Mouse (Mus musculus): ENCODE results near the gene Slc25a20. TPM values are rescaled to one million over a fixed set of nuclear protein-coding genes. Genes with fewer than 3 reads are reported as not detected.
A peak's percentile ranks its signal among the peaks of the same experiment; 100 is the strongest.
"Not testable (repeated sequence)": the region's sequence is repeated elsewhere in the genome, so short reads cannot be mapped to it uniquely, and the experiment has no call there.

Slc25a20 gene
- 100 to 1,000 TPM; 112 to 140 TPM for total RNA-seq (2021)
- long read RNA-seq, experiment 1, transcript Slc25a20-201 (9 exons, 1,783 nt): major isoform, 224 of 236 reads
- long read RNA-seq, experiment 1, partial matches to known transcripts: 4 of 236 reads
- long read RNA-seq, experiment 1, other reads (novel, unspliced or antisense): 7 of 236 reads
- long read RNA-seq, experiment 2, transcript Slc25a20-201 (9 exons, 1,783 nt): major isoform, 102 of 108 reads
- long read RNA-seq, experiment 2, partial matches to known transcripts: 2 of 108 reads
- long read RNA-seq, experiment 2, other reads (novel, unspliced or antisense): 4 of 108 reads

DNA sequence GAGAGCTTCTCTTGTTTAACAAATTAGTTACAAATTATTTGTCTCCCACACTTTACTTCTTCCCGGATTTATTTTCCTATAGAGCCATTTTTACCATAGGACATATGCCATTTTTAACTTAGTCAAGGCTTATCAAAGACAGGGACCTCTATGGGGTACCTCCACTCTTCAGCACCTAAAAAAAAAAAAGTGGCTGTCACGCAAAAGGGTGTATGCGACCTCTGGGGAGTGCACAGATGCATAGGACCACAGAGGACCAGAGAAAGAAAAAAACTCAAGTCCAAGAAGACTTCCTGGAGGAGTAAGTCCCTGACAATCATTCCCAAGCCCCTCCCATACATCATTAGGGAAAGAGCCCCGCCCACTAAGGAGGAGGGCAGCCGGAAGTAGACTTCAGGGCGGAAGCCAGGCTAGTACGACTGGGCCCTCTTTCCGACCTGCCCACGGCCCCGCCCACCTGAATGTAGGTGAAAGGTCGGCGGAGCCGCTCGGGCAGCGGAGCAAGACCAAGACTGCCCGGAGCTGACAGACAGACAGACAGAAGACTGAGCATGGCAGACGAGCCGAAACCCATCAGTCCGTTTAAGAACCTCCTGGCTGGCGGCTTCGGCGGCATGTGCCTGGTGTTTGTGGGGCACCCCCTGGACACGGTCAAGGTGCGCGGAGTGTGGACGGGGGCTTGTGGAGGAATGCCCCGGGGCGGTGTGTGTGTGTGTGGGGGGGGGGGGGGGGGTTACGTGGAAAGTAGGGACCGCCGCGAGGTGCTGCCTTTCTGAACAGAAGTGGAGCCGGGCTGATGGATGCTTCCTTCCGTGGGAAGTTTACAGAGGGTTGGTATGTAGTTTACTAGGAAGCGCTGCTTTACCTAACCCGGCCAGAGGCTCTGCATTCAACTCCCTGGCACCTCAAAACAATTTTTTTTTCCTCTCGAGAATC, at the start of gene Slc25a20:
TSS of gene Slc25a20 (plus strand) at position 412 of the 936 bp plus-strand sequence.
- peak; percentile 92 to 95 for DNase-seq

DNA sequence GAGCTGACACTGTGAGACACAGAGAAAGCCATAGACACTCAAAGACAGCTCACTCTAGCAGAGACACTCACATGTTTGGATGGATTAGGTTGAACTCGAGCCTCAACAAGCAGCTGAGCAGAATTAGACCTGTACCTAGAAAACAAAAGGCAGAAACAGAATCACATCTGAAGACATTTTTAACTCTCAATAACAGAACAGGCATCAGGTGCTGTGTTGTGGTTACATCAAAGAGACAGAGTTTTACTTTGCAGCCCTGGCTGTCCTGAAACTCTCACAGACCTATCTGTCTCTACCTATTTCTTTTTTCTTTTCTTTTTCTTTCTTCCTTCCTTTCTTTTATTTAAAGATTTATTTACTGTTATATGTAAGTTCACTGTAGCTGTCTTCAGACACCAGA, 44.6 kb upstream of the Slc25a20 start:
- DNase-seq: no peak

- peak in 1 of 2 experiments; percentile 10 for DNase-seq
These were observed 35.4 kb upstream of the Slc25a20 start for GRCm38 (mm10) chr9:108626498-108626897.

- DNase-seq: no peak
These were observed 33.7 kb upstream of the Slc25a20 start for GRCm38 (mm10) chr9:108628141-108628540.

- no peak for DNase-seq
These were observed 31.2 kb upstream of the Slc25a20 start for GRCm38 (mm10) chr9:108630683-108631082.

DNA sequence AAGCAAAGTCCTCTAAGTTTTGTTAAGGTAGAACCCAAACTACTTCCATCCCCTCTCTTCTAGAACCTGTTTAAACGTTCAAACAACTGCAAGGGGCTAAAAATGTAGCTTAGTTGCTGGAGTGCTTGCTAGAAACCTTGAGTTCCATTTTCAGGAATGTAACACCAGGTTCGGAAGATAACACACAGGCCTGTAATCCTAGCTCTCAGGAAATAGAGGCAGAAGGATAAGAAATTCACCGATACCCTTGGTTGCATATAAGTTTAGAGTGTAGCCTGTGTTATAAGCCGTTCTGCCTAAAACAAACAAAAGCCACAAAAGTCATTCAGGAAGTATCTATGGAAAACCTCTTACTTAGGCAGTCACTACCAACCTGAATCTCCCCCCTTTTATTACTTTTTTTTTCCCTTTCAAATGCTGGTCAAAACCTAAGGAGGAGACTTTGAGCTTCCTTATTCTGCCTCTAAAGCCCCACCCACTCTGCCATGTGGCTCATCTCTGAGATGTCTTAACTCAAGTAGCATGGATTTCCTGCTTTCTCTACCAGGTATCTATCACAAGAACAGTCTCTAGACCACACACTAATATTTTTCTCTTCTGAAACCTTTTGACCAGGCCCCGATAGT, 30.1 kb upstream of the Slc25a20 start:
- DNase-seq: no peak

- no peak for DNase-seq
These were observed 29.5 kb upstream of the Slc25a20 start for GRCm38 (mm10) chr9:108632375-108632774.

DNA sequence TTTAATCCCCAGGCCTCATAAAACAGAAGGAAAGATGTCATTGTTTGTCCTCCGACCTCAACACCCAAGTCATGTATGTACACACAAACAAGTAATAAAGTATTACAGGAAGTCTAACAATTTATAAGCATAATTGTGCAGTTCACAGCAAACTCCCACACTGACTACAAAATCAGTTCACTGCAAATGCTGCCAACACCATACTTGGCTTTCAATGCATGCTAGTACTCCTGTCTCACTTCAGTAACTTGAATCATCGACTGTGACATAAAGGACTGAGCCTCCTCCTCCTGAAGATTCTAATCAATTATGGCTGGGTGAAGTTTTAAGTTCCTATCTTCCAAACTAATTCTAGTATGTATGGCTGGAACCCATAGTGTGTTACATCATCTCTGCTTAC, 28.0 kb upstream of the Slc25a20 start:
- no peak for DNase-seq

- no peak for DNase-seq
These were observed 26.5 kb upstream of the Slc25a20 start for GRCm38 (mm10) chr9:108635415-108635814.

DNA sequence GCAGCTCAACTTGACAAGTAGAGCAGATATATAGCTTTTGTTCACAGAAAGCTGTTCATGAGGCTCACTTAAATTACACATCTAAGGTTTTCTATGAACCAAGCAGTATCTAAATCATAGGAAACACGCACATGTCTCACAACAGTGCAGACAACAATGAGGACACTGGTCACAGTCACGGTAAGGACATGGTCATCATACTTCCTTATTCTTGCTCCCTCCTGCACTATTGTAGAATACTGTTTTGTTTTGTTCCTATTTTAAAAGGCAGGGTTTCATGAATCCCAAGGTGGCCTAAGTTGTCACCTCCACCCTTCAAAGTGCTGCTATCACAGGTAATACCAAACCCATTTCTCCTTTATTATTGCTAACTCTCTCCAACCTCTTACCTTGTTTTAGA, 22.1 kb upstream of the Slc25a20 start:
- DNase-seq: no peak

GRCm38 (mm10) chr9:108648166-108648565, 13.7 kb upstream of the Slc25a20 start:
- DNase-seq: peak; percentile 16 to 18

- DNase-seq: peak; percentile 94 to 96
These were observed 13.0 kb upstream of the Slc25a20 start, which contains the start of gene Arih2 for GRCm38 (mm10) chr9:108648611-108649560. TSS of gene Arih2 (minus strand) at chr9:108649386.

GRCm38 (mm10) chr9:108649561-108650440, 12.1 kb upstream of the Slc25a20 start:
- DNase-seq: no peak

DNA sequence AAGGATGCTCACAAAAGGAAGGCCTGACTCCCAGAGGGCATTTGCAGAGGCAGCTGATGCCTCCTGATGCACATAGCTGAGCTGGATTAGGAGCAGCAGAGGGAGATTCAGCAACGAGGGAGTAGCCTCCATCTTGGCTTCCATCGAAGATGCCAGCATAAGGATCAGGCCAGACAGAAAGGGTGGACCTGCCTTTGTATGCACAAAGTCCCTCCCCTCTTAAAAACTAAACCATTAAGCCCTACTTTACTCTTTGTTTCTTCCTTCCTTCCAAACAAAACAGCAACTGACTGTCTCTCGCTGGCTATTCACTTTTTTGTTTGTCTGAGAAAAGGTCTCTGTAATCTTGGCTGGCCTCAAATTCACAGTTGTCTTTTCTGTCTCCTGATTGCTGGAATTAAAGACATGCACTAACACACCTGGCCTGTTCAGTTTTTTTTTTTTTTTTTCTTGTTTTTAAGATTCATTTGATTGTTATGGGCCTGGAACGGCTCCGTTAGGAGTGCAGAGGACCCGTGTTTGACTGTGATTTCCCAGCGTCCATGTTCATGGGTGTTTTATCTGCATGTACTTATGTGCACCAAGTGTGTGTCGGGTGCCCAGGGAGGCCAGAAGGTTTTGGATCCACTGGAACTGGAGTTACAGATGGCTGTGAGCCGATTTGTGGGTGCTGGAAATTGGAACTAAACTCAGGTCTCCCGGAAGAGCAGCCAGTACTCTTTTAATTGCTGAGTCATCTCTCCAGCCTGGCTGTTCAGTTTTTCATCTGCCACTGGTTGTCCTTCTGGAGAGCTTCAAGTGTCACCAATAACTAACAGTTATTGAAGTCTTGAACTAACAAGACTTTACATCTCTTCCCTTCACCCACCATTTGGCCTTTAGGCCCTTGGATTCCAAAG, 7.1 kb upstream of the Slc25a20 start:
- DNase-seq: no peak

- not testable (repeated sequence) for DNase-seq
These were observed 6.0 kb upstream of the Slc25a20 start for GRCm38 (mm10) chr9:108655865-108656264.

GRCm38 (mm10) chr9:108662660-108663059, 772 bp downstream of the Slc25a20 start:
- DNase-seq: no peak

- DNase-seq: peak in 1 of 2 experiments; percentile 11
These were observed 8.0 kb downstream of the Slc25a20 start for GRCm38 (mm10) chr9:108669875-108670274.

DNA sequence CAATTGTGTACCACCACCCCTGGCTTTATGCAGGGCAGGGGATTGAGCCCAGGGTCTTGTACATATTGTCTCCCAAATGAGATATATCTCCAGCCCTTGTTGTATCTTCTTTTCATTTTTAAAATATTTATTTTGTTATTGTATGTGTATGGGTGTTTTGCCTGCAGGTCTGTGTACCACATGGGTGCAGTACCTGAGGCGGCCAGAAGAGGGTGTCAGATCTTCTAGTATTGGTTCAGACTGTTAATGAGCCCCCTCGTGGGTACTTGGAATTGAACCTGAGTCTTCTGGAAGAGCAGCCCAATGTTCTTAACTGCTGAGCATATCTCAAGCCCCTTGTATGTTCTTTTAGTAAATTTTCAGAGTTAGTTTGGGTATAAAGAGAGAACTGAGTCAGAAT, 11.3 kb downstream of the Slc25a20 start:
- no peak for DNase-seq

DNA sequence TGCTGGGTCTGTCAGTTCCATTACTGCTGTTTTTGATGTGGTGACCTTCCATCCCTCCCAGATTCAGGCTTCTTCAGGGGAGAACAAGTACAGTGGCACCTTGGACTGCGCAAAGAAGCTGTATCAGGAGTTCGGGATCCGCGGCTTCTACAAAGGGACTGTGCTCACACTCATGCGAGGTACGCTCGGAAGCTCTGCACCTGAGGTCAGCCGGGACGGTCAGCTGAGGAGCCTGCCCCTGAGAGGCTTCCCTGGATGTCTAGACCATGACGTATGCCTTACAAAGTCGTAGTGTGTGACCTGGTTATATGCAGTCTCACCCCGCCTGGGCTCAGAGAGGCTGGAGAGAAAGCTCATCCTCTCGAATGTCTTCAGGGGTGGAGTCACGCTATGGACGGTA, 18.1 kb downstream of the Slc25a20 start:
- no peak for DNase-seq
